Mouse (Mus musculus): ENCODE data around the gene Tescl. TPM values are rescaled to one million over a fixed set of nuclear protein-coding genes. Genes with fewer than 3 reads are reported as not detected.

Gene Tescl
- total RNA-seq, 2 experiments from 2014 or later = not detected

DNA sequence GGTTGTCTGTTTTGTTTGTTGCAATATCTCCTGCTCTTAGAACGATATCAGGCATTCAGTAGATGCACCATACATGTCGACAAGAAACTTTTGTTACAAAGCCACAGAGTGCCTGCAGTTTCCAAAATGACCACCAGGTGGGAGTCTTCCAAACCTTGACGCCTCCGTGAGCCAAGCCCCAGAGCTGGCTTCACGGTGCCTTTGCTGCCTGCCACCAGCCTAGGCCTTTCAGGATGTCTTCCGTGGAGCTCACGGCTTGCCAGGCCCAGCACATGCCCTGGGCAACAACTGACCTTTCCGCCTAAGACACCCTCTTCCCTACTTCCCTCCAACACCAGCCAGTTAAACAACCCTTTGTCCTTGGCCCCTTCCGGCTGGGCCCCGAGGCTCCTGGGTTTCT, 31.1 kb upstream of the Tescl start:
- peak; percentile 71 for ATAC-seq (ENCODE audit: poor library complexity, severe bottlenecking)

DNA sequence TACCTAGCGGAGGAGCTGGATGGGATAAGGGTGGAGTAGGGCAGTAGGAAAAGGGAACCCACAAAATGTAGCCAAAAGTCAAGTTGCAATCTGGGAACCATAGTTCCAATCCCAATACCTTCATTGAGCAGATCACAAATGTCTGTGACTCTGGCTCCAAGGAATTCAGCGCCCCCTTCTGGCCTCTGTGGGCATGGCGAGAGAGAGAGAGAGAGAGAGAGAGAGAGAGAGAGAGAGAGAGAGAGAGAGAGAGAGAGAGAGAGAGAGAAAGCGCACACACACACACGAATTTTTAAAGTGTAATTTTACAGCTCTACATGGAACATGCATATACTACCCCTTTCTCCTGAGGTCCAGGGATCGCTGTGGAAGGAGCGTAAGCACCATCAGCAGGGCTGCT, 29.5 kb upstream of the Tescl start:
- 0 out of 2 replicates have a peak, but pooled peaks have one; percentile 25 for ATAC-seq (ENCODE audit: poor library complexity, severe bottlenecking)

DNA sequence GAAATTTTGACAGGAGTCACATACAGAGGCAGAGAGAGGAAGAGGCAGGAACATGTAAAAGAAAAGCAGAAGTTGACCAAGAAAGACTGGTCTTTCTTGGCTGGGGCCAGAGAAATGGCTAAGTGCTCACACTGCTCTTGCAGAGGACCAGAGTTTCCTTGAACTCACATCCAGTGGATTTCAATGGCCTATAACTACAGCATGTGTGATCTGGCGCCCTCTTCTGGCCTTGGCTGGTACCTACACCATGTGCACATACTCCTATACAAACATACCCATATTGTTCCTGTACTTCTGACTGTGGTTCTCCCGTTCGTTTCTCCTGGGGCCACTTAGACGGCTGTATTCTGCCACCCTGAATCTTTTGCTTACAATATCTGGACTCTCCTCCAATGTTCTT, 27.3 kb upstream of the Tescl start:
- ATAC-seq (ENCODE audit: poor library complexity, severe bottlenecking) = peak; percentile 25

DNA sequence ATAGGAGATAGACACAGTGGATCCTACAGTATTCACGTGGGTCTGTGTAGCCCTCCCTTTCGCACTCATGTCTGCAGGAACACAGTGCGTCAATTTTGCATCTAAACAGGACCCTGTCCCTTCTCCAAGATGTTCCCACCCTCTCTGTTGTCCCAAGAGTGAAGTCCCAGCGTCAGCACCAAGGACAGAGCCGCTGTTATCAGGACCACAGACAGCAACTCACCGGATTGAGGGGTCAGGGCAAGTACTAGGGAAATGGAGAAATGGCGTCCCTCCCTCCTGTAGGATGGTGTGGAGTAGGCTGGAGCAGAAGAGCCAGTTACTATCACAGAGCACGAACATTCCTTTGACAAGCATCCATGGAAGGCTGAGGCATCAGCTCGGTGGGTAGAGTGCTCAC, 25.5 kb upstream of the Tescl start:
- ATAC-seq (ENCODE audit: poor library complexity, severe bottlenecking) = no peak

DNA sequence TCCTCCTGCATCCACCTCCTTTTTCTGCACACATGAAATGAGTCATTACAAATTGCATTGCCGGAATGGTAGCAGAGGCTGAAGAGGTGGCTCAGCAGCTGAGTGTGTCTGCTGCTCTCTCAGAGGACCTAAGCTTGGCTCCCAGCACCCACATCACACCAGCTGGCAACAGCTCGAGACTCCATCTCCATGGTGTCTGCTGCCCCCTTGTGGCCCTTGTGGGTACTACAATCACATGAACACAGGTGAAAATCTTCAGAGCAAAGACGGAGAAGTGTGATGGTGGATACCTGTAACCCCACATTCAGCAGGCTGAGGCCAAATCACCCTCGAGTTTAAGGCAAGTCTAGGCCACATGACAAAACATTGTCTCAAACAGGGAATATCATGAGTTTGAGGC, 24.2 kb upstream of the Tescl start:
- ATAC-seq (ENCODE audit: poor library complexity, severe bottlenecking) = no peak

DNA sequence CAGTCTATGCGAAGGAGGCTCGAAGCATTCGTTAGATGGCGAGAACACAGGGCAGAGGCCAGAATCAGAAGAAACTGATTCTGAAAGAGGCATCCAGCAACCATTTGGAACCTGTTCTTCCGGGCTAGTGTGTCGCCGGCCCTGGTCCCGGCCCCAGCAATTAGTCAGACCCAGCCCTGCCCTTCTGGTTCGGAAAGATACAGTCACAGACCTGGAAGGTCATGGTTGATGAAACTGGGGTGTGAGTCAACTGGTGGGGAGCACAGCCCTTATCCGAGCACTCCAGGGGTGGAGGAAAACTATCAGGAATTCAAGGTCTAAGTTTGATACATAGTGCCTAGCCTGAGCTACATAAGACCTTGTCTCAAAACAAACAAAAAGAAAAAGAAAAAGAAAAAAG, 22.3 kb upstream of the Tescl start:
- ATAC-seq (ENCODE audit: poor library complexity, severe bottlenecking) = no peak

DNA sequence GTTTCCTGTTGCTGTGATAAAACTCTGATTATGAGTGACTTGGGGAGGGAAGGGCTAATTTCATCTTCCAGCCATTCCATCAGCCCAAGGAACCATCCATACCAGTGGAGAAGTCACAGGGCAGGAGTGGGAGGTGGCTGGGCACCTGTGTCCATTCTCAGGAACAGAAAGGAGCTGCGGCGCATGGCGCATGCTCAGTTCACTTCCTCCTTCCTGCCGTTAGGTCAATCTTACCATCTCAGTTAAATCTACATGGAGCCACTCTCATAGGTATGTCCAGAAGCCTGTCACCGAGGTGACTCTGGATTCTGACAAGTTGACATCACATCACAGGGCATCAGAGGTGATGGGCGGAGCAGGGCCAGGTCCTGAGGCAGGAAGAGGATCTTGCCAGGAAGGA, 21.9 kb upstream of the Tescl start:
- no peak for ATAC-seq (ENCODE audit: poor library complexity, severe bottlenecking)

DNA sequence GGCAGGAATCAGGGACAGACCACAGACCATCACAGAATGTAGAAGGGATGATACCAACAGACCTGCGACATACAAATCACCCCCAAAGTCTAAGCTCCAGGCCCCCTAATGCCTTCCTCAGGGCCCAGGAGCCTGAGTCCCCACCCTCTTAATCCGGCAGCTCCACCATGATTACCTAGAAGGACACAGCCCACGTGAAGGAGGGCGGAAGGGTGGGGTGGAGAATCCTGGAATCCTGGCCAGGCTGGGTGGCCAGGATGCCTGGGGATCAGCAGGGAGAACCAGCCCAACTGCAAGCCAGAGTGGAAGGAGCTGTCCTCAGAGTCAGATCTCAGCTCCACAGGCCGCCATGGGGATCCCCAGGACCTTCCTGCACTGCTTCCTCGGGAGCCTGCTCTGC, 15.2 kb upstream of the Tescl start, which contains the start of gene Lypd5:
TSS of gene Lypd5 (plus strand) at position 301 of the 400 bp plus-strand sequence.
- no peak for ATAC-seq (ENCODE audit: poor library complexity, severe bottlenecking)

DNA sequence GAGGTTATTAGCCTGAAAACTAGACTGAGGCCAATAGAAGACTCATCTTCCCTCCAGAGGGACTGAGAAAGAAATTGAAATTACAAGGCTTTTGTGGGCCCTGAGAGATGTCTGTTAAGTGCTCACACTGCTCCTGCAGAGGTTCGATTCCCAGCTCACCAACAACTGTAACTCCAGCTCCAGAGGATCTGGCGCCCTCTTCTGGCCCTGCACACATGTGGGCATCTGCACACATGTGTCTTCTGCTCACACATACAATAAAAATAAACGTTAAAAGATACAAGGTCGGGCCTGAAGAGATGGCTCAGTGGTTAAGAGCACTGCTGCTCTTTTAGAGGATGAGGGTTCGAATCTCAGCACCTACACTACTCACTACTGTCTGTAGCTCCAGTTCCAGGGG, 12.7 kb upstream of the Tescl start:
- no peak for ATAC-seq (ENCODE audit: poor library complexity, severe bottlenecking)

DNA sequence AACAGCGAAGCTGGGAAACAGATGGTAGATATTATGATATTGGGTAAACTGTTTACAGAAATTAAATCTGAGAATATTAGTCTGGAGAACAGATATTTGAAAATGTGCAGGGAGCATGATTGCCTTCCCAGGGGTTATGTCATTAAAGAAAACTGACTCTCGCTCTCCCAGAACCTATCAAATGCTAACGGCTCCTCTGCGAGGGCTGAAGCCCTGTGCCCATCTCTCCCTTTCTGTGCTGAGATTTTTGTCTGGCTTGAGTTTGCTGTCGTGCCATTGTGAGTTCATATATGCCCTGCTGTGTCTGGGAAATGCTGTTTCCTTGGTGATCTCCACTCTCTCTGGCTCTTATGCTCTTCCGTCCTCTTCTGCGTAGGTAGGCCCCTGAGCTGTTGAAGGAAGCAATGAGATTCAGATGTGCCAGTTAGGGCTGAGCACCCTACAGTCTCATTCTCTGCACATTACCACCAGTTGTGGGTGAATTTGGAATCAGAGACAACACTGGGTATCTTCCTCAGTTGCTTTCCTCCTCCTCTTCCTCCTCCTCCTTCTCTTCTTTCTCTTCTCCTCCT, 10.1 kb upstream of the Tescl start:
- no peak for ATAC-seq (ENCODE audit: poor library complexity, severe bottlenecking)

DNA sequence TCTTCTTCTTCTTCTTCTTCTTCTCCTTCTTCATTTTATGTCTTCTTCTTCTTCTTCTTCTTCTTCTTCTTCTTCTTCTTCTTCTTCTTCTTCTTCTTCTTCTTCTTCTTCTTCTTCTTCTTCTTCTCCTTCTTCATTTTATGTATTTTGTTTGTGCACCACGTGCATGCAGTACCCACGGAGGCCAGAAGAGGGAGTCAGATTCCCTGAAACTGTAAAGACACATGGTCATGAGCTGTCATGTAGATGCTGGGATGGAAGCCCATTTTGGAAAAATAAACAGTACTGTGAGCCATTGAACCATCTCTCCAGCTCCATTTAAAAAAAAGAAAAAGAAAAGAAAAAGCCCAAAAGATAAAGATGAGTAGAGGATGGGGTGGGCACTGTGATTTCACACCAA, 4.5 kb upstream of the Tescl start:
- ATAC-seq (ENCODE audit: poor library complexity, severe bottlenecking) = no peak

DNA sequence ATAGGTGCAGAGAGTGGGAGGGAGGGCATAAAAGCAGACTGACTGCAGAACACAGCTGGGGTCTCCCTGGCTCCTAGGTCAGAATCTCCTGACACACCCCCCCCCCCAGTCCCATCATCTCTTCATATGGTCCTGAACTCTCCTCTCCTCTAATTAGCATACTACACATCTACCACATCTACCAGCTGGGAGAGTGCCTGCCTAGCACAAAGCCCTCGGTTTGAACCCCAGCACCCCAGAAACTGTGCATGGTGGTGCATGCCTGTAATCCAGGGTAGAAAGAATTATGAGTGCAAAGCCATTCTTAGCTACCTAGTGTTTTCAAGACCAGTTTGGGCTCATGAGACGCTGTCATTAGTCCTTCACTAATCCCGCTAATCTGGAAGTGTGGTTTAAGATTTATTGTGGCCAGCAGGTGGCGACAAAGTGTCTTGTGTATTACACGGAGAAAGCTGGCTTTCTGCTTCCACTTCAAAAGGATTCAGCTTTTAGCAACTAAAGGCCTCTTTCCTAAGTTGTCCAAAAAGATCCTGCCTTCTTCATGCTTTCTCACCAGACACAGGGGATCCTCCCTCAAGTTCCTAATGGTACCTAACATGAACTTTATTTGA, 2.1 kb upstream of the Tescl start:
- ATAC-seq (ENCODE audit: poor library complexity, severe bottlenecking) = peak; percentile 64

DNA sequence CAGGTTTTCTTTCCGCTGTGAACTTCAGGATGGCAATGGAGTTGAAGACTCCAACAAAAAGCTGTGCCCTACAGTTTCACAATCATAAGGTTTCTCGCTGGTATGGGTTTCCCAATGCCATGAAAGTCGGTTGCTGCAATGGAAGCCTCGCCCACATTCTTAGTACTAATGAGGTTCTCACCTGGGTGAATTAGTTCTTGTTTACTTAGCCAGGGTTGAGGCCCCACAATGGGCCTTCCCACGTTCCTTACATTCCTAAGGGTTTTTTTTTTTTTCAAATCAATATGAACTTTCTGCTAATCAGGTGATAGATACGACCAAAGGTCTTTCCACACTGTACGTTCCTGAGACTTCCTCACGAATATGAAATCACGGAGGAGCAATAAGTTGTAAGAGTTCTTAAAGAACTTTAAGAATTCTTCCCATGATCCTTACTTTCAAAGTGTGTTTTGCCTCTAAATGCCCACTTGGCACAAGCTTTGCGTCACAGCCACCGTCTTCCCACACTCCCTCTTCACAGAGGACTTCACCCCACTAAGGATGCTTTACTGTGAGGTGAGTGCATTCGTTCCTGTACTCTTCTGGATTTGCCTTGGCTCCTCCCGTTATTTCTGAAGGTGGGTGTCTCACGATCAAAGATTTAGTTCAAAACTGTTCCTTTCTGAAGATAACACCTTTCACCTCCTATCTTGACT, 6.3 kb downstream of the Tescl start:
- ATAC-seq (ENCODE audit: poor library complexity, severe bottlenecking) = 0 out of 2 replicates have a peak, but pooled peaks have one; percentile 30

DNA sequence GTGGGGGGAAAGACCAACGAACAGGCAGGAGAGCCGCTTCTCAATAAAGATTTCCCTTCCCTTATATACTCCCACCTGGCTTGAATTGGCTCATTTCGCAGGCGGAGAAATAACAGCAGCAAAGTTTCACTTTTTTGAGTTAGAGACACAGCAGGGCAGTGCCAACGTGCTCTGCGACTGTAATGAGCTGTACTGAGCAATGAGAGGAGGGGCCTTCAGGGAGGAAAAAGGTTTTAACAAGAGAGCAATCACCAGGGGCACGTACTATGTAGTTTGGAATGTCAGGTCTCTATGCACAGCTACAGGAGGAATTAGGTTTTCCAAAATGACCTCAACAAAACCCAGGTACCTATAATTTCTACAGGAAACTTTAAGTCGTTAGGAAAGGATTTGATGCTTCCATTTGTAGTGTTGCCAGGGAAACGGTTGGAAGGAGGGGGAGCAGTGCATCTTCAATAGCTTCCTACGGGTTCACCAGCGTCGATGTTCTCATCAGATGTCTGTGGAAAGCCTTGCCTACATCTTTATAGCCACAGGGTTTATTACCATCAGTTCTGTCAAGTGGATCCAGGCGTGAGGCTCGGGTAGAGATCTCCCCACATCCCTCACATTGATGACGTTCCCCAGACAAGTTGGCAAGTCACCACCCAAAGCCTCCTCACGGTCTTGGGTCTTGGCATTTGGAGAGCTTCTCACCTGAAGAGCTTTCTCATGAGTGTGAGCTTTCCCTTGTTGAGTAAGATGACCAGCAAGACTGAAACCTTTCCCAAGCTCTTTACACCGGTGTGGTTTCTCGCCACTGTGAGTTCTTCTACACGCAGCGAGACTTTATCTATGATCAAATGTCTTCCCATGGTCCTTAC, 7.2 kb downstream of the Tescl start:
- no peak for ATAC-seq (ENCODE audit: poor library complexity, severe bottlenecking)

DNA sequence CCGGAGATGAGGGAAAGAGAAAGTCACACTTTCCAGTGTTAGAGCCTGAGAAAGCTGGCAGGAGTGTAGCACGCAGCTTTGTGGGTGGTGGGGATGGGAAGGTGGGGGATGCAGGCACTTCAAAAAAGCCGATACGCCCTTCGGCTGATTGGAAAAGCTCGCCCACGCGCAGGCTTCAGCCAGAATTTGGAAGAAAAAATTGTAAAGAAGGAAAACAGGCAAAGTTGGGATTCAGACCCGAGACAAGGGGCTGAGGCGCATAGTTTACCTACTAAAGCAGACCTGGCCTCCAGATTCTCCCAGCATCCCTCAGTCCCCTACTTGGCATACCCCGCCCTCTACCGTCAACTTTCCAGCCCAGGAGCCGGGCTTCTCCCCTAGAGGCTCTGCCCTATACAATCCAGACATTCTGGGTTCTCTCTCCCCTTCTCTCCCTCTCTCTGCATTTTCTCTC, 8.0 kb downstream of the Tescl start:
- ATAC-seq (ENCODE audit: poor library complexity, severe bottlenecking) = no peak

DNA sequence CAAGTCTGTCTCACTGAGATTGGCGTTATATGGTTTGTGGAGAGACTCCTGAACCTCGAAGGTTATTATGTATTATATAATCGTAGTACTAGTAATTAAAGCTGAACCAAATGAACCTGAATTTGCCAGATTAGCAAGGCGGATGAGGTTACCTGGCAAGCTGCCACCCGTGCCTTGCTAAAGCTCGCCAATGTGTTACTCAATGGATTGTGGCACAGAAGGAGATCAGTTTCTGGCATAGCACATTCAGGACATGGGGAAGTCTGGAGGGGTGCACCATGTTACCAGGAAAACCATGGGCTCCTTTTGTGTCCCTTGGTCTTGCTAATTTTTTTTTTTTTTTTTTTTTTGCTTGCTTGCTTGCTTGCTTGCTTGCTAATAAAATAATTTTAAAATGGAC, 8.5 kb downstream of the Tescl start:
- ATAC-seq (ENCODE audit: poor library complexity, severe bottlenecking) = no peak

DNA sequence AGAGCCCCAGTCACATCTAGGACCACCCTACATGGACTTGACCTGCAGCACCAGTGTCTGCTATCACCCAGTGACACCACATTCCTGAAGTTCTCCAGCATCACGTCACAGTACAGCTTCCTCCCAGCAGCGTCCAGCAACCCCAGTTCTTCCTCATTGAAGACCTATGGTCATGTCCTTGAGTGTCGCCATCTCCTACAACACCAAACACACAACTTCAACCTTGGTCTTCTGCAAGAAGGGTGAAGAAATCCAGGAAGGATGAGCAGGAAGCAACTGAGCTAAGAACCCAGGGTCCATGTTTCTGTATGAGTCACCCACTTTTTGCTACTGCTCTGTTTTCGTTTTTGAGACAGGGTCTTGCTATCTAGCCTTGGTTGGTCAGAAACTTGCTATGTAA, 11.1 kb downstream of the Tescl start:
- ATAC-seq (ENCODE audit: poor library complexity, severe bottlenecking) = peak; percentile 83

DNA sequence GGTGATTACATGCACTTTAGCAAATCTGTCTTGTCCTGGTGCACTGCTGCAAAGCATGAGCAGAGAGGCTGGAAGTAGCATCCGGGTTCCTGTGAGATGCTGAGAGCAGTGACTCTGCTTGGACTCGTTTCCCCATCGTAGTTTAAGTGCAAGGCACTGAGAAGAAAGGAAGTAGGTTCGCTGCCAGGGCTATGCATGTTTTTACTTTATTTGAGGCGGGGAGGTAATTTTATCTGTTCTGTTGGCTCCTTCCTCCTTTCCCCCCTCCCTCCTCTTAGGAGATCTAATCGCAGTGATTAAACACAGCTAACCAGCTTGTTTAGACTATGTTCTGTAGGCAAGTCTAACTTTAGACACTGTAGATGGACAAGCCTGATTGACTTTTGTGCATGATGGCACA, 14.8 kb downstream of the Tescl start:
- ATAC-seq (ENCODE audit: poor library complexity, severe bottlenecking) = no peak

DNA sequence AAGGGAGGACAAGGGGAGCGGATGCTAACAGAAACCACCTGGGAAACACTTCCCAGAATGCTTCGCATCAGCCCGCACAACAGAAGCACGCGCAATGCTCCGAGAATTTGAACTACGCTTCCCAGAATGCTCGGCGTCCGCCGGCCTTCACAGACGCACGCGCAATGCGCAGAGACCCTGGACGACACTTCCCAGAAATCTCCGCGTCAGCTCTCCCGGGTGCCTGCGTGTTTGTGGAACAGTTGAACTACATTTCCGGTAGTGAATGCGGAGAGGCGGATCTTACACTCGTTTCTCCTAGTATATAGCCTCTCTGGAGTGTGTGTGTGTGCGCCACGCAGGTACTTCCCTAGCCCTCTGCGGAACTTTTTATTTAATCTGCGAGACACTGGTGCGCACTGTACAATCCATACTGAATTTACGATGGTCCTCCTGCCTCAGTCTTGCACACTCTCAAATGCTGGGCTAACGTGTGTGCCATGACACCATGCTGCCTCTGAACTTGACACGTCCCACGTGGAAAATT, 17.1 kb downstream of the Tescl start, which contains the start of gene Zfp94:
TSS of gene Zfp94 (minus strand) at position 100 of the 526 bp plus-strand sequence.
- ATAC-seq (ENCODE audit: poor library complexity, severe bottlenecking) = peak; percentile 98

DNA sequence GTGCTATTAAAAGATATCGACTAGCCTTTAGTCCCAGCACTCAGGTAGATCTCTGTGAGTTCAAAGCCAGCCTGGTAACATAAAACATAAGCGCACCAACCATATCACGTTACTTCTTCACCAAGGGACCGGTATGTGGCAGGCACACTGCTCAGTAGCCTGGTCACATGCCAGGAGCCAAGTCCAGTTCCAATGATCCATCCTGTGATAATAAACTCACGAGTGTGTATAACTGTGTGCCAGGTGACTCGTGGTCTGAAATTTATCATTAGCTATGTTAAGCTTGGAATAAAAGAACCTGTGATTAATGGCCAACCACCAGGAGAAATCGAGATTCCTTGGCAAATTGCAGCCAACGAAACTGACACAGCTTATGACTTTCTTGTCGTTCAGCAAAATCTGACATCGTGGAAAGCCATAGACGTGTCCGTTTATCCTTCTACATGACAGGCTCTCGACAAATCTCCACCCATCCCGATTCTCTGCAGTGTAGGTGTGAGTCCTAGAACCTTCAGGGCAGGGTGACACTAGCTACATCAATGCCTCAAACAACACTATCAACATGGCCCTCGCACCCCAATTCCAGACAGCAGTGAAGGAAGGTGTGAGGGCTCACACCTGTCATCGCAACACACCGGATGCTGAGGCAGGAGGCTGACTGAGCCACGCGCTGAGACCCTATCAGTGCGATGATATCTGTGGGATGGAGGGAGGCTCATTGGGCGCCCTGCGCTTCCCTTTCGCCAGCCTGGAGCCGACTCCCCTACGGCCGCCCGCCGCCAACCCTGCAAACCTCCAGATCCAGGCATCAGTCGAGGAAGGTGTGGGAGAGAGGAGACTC, 17.8 kb downstream of the Tescl start:
- peak; percentile 52 for ATAC-seq (ENCODE audit: poor library complexity, severe bottlenecking)

Measured in megakaryocyte, adult 5-6 weeks (primary cell).